12 mouse cellular contexts compared by ENCODE assay signal in genomic region chr9:51981131-51981530, GRCm38 (mm10). TPM values are rescaled to one million over a fixed set of nuclear protein-coding genes. Genes with fewer than 3 reads are reported as not detected.
A peak's percentile ranks its signal among the peaks of the same experiment; 100 is the strongest.
DNase-seq lines count a peak whose midpoint lies in the region.
"Had no signal": no experiment of that assay in that cellular context is flagged by ENCODE, and none has a peak within 500 bp of the region (broad histone marks: within the 10 kb centered on the region; RNA-seq: fewer than 3 reads in every experiment).

No protein-coding gene starts in this region.

- intact Hi-C loops in gastrocnemius, postnatal 14 days (cut with DNase I; ENCODE audit: low total_unique reads) = no loop called here
- intact Hi-C loops in gastrocnemius, postnatal 36 days (cut with DNase I) = no loop called here

- DNase-seq in gastrocnemius, postnatal 14 days = peak; percentile 10
- DNase-seq in gastrocnemius, postnatal 36 days = no peak
- DNase-seq in adipocyte (ENCODE audit: low spot score) = peak; percentile 57
- DNase-seq in gastrocnemius, postnatal 25 days = peak; percentile 28
- peak; percentile 59 to 60 for DNase-seq in thymus, postnatal 10 days (ENCODE audit: low spot score in 2 of 2)
- no peak for DNase-seq in kidney, postnatal 10 days
- DNase-seq in ovary, adult 18-20 months (ENCODE audit: low spot score) = no peak
- DNase-seq: cerebellum, adult 8-10 months; layer of hippocampus, postnatal 36 days; lung, adult 18-20 months; lung, postnatal 4 days; right cerebral cortex, postnatal 4 days had no signal

RNA-seq across cellular contexts. Expression of gene Fdx1, which starts 17.8 kb away (rescaled TPM):
- total RNA-seq in gastrocnemius, postnatal 14 days (2021) = 10 to 100 TPM; 36.7 to 42.8 TPM
- 10 to 100 TPM; 36.2 to 40.7 TPM for total RNA-seq in gastrocnemius, postnatal 36 days (2021)
- 10 to 100 TPM; 42.1 to 48.2 TPM for total RNA-seq in gastrocnemius, postnatal 25 days (2021)

Comparison
In these comparisons a context has a peak if more than half of its experiments do, and no peak if none do; other contexts are left out.
1. DNase-seq: peak in gastrocnemius, postnatal 14 days (single experiment), adipocyte (single experiment), gastrocnemius, postnatal 25 days (single experiment) and thymus, postnatal 10 days (2 of 2); none in gastrocnemius, postnatal 36 days (0 of 2), kidney, postnatal 10 days (single experiment) and ovary, adult 18-20 months (single experiment).